Mouse (Mus musculus) neutrophil, adult 5-6 weeks (primary cell): Measurements from ENCODE around the gene Scube3. TPM values are rescaled to one million over a fixed set of nuclear protein-coding genes. Genes with fewer than 3 reads are reported as not detected.

ENCODE experiments used
- ATAC-seq: fragments of 151-379, 151-347 bp; 2 replicates; pipeline ENCODE4 v1.8.0; 2017; ENCODE audit warnings: mild to moderate bottlenecking, moderate TSS enrichment; ENCODE audit not compliant: insufficient number of reproducible peaks, poor library complexity, low FRiP score, severe bottlenecking; ENCODE audit errors: extremely low read depth
- total RNA-seq: library from RNA; stranded (forward); fragments of 200-1000 nt; gene quantifications from 2 replicates; pipeline ENCODE4 v1.2.3, GENCODE M21; 2017

Scube3 gene
- total RNA-seq, 1 experiment from 2014 or later, result 0.12 TPM

DNA sequence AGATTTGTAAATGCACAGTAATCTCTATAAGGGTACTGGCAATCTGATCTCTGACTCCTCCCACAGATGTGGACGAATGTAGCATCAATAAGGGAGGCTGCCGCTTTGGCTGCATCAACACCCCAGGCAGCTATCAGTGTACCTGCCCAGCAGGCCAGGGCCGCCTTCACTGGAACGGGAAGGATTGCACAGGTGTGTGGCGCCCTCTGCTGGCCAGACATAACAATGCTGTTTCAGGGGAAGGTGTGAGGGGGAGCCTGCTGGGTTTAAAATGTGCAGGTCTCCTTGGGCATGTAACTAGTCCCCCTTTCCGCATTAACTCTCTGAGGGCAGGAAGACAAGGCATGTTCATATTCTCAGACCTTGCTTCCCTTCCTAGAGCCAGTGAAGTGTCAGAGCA is 21.7 kb downstream of the Scube3 start:
- ATAC-seq, result peak; percentile 70

DNA sequence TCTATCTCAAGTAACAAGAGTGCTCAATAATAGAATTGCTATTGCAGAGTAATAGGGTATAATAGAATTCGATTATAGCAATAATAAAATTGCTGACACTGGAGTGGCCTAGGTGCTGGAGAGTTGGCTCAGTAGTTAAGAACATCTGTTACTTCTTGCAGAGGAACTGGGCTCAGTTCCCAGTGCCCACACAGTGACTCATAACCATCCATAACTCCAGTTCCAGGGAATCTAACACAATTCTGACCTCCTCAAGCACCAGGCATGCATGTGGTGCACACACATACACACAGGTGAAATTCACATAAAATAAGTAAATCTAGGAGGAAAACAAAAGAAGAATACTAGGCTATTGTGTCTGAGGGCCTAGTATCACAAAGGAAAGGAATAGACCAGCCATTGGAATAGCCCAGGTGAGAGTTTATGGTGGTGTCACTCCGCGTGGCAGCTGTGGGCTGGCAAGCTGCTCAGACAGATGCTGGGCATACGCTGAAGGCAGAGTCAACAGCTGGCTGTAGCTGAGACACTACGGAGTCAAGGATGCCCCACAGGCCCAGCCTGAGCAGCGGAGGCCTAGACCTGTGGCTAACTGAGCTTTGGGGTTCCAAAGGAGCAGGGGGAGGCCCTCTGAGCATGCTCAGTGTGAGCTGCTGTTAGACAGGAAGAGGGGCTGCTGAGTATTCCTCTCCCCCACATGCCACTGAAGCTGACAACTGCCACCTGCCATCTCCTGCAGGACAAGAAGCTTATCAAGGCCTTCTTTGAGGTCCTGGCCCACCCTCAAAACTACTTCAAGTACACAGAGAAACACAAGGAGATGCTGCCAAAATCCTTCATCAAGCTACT is 28.7 kb downstream of the Scube3 start:
- no peak for ATAC-seq

DNA sequence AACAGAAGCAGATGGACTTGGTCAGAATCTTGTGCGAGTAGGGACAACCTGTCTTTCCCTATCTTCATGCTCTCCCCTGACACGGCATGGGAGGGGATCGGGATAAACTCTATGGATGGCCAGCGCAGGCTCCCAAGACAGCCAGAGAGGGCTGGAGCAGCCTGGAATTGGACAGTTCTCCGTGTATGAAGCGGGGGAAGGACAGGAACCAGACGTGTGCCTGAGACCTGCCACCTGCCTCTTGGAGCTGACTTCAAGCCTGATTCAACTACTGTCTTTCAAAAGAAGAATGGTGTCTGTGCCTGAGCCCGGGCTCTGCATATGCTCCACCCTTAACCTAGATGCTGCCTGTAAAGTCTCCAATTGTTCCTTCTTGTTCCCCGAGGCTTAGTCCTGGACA is 30.7 kb downstream of the Scube3 start:
- ATAC-seq, result no peak

DNA sequence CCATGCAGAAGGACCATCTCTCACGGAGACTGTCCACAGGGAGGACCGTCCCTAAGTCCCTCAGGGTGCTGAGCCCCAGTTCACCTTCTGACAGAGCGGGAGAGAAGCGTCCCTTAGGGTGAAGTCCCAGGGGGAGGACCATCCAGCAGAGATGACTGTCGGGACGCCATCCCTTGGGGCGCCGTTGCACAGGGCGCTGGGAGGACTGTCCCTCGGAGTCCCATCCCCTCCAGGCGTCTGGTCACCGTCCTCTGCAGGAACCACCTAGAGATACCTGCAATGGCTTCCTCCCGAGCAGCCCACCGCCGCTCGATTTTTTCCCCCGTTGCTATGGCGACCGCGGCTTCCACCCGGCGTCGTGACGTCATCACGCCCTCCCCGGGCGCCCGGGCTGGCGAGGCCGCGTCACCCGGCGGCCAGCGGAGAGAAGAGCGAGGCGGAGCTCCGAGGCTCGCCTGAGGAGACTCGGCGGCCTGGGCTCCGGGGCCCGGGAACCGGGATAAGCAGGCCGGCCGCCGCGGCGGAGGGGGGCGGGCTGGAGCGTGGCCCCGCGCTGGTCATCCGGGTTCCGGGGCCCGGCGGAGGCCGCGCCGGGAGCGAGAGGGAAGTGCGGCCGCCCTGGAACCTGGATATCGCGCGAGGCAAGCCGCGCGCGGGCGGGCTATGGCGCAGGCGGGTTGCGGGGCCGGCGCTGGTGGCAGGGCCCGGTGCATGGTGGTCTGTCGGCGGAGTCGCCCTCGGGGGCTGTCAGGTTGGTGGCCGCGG is 35.0 kb downstream of the Scube3 start, which contains the start of gene Zfp523:
Zfp523 (plus strand) TSS at position 355 of the 765 bp plus-strand sequence.
- ATAC-seq, result peak; percentile 33

DNA sequence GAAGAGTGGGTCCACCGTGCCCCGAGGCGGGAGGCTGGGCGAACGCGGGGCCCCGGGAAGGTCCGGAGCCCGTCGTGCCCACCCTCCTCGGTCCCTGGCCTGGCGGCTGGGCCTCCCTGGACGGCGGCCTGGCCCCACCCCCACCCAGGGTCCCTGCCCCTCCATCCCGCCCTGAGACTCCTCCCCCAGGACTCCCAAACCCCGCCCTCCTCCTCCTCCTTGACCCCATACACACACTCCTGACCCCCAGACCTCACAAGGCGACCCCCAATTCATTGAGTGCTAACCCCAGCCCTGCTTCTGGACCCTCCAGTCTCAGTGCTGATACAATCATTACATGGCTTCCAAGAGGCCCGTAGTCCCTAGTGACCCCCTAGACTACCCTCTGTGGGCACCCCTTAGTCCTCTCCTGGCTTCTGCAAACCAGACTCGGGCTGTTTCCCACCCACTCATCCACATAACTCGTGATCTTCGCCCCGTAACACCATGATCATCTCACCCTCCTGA is 35.7 kb downstream of the Scube3 start:
- no peak for ATAC-seq

DNA sequence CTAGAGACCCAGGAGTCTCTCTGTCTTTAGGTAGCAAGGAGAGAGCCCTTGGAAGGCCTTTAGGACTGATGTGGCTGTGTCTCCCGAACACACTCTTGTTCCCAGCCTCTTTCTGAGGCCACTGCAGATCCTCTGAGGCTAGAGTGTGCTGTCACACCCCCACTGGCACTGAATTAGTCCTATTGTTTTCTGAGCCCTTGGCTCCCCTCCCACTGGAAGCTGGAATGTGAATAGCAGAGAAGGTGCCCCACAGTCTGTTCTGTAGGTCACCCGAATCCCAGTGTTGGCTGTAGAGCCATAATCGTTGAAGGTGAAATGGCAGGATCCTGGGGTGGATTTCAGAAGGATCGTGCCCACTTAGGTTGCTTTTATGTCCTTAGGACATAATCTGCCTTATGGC is 38.4 kb downstream of the Scube3 start:
- ATAC-seq, result no peak

GRCm38 (mm10) chr17:28180783-28181544 is 39.0 kb downstream of the Scube3 start:
- ATAC-seq, result peak; percentile 81

DNA sequence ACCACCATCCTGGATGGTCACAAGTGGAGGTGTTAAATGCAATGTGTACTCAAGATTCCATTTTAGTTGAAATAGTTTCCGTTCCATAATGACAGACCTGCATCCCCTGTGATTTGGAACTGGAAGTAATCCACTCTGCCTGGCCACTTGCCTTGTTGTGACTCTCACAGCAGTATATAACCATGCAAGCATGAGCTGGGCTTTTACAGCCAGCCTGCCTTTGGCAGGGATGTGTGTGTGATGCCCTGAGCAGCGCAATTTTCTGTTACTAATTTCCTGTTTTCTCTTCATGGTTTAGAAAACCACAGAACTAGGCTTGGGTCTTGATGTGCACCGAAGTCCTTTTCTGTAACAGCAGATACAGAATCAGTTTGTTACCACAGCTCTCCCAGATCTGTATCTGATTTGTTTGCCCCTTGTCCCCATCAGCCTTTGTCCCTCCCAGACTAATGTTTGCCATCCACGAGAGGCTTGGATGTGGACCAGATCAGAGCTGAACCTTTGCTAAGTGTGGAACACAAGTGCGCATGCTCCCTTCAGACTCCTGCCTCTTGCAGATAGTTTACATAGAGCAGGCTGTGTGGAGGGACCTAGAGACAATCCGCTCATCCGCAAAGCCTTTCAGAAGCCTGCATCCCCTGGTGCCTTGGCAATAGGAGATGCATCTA is 43.2 kb downstream of the Scube3 start:
- ATAC-seq, result no peak

DNA sequence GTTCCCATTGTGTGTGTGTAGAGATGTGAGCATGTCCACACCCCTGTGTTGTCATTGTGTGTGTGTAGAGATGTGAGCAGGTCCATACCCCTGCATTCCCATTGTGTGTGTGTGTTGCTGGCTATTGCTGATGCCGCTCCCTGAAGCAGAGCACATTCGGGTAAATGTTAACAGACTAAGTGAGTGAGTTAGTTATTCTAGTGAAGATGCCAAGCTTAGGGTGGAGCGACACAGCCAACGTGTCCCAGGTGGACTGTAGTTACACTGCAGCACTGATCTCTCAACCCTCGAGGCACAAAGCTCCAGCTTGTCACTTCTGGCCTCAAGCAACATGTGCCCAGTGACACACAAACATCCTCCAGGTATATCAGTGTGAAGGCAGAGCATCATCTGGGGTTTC is 46.4 kb downstream of the Scube3 start:
- ATAC-seq, result no peak

- ATAC-seq, result no peak
These were observed 50.8 kb downstream of the Scube3 start for GRCm38 (mm10) chr17:28192754-28193153.

GRCm38 (mm10) chr17:28193559-28193958 is 51.6 kb downstream of the Scube3 start:
- no peak for ATAC-seq

DNA sequence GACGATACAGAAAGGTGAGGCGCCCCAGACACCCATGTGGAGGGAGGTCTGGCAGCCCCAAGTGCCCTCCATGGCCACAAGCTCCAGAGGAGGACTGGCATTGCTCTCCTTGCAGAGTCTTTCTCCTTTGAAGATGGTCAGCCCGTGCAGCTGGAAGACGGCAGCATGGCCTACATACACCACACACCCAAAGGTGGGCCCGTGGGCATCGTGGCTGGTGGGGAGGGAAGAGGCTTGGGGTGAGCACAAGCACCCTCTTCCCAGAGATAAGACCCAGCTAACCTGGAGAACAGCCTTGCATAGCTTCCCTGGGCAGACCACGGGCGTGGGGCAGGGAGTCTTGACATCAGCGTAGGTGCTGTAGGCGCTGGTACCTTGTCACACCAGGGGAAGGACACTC is 53.1 kb downstream of the Scube3 start:
- no peak for ATAC-seq

DNA sequence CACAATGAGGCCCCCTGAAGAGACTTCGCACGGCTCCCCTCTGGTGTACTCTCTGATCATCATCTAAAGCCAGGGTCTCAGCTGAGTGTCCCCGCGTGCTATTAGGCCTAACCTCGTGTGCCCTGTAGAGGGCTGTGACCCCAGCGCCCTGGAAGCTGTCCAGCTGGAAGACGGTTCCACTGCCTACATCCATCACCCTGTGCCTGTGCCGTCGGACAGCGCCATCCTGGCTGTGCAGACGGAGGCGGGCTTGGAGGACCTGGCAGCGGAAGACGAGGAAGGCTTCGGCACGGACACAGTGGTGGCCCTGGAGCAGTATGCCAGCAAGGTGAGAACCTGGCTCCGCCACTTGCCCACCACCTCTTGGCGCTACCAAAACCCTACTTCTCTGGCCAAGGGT is 55.7 kb downstream of the Scube3 start:
- no peak for ATAC-seq

DNA sequence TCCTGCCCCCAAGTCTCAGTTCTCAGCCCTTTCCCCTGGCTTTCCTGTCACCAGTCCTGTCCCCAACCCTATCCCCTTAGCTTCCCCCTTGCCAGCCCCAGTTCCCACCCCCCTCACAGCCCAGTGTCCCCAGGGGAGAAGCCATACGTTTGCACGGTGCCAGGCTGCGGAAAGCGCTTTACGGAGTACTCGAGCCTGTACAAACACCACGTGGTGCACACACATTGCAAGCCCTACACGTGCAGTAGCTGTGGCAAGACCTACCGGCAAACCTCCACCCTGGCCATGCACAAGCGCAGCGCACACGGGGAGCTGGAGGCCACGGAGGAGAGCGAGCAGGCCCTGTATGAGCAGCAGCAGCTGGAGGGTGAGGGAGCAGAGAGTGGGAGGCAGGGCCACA is 60.0 kb downstream of the Scube3 start:
- ATAC-seq, result no peak

GRCm38 (mm10) chr17:28204052-28204720 is 62.2 kb downstream of the Scube3 start:
- peak; percentile 64; the same call in 1 of the 2 replicates for ATAC-seq

GRCm38 (mm10) chr17:28205443-28205842 is 63.5 kb downstream of the Scube3 start:
- no peak for ATAC-seq

DNA sequence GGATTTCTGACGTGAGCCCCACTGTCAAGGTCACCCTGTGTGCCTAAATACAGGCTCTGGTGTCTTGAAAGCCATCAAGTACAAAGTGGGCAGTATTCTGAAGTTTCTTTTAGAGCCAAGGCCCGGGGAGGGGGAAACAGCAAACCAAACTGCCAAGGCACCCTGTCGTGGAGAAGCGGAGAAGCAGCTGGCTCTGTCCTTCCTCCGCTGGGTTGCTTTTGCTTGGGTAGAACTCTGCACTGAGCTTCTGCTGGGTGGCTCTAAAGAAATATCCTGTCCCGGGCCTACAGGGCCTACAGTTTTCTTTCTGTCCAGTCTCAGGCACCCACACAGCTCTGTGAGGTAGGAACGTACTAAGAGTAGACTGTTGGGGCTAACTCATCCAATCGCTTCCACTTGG is 65.2 kb downstream of the Scube3 start:
- no peak for ATAC-seq

GRCm38 (mm10) chr17:28207591-28208313 is 65.8 kb downstream of the Scube3 start, which contains the start of gene Def6:
Gene Def6, plus strand, starts transcription at chr17:28207778.
- ATAC-seq, result peak; percentile 63
